Mouse (Mus musculus) ovary, postnatal 36 days (tissue): ENCODE results near the gene Gm13285.
"Not testable (repeated sequence)": the region's sequence is repeated elsewhere in the genome, so short reads cannot be mapped to it uniquely, and the experiment has no call there.

Experiments used
- DNase-seq: peaks from one replicate; pipeline ENCODE4 v3.0.0; 2022; ENCODE audit warnings: low spot score, mixed read lengths

The Gm13285 gene

DNA sequence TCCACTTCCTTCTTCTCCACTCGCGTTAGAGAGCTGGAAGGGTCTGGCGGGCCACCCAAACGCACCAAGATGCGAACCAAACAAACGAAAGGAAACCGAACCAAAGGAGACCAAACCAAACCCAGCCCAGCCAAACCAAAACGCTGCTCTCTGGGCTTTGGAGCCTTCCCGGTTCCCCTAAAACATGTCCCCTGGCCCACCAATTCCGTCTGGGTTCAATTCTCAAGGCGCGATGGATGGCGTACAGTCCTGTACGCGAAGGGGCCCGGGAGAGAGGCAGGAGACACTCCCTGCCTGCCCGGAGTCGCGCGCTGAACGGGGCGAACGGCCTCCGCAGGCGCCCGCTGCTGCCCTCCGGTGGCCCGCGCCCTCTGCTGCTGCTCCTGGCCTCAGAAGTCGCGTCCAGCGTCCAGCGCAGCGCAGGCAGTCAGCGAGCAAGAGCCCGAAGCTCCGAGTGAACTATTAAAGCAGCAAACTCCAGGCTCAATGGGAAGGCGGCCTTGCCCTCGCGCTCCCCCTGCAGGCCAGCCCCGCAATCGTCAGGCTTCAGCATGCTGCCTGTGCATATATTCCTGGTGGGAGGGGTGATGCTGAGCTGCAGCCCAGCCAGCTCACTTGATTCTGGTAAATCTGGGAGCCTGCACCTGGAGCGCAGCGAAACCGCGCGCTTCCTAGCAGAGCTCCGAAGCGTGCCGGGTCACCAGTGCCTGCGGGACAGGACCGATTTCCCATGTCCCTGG is 5.4 kb upstream of the Gm13285 start, which contains the start of gene Gm13275:
TSS of gene Gm13275 (plus strand) at position 552 of the 740 bp plus-strand sequence.
- DNase-seq: peak; percentile 71

DNA sequence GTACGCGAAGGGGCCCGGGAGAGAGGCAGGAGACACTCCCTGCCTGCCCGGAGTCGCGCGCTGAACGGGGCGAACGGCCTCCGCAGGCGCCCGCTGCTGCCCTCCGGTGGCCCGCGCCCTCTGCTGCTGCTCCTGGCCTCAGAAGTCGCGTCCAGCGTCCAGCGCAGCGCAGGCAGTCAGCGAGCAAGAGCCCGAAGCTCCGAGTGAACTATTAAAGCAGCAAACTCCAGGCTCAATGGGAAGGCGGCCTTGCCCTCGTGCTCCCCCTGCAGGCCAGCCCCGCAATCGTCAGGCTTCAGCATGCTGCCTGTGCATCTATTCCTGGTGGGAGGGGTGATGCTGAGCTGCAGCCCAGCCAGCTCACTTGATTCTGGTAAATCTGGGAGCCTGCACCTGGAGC is 2.4 kb upstream of the Gm13285 start, which contains the start of gene Gm13279:
TSS of gene Gm13279 (plus strand) at position 301 of the 400 bp plus-strand sequence.
- not testable (repeated sequence) for DNase-seq

DNA sequence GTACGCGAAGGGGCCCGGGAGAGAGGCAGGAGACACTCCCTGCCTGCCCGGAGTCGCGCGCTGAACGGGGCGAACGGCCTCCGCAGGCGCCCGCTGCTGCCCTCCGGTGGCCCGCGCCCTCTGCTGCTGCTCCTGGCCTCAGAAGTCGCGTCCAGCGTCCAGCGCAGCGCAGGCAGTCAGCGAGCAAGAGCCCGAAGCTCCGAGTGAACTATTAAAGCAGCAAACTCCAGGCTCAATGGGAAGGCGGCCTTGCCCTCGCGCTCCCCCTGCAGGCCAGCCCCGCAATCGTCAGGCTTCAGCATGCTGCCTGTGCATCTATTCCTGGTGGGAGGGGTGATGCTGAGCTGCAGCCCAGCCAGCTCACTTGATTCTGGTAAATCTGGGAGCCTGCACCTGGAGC is 3.5 kb downstream of the Gm13285 start, which contains the start of gene Gm13287:
TSS of gene Gm13287 (plus strand) at position 301 of the 400 bp plus-strand sequence.
- DNase-seq: not testable (repeated sequence)

DNA sequence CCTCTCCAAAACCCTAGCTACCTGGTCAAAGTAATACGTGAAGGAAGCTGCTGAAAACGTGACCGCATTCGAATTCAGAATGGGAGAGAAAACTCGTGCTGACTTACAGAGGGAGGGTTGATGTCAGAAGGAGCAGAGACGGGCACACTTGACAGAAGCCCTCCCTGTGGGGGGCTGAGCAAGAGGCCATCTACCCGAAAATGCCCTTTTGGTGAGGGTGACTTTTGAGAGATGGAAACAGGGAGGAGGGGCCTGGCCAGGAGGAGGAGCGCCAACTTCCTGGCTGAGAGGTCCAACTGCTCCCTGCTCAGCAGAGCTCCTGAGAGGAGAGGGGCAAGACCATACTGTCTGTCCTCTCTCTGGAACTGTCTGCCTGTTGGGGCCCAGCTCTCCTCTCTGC is 5.8 kb downstream of the Gm13285 start, which contains the start of gene Gm13288:
TSS of gene Gm13288 (plus strand) at position 301 of the 400 bp plus-strand sequence.
- DNase-seq: not testable (repeated sequence)

DNA sequence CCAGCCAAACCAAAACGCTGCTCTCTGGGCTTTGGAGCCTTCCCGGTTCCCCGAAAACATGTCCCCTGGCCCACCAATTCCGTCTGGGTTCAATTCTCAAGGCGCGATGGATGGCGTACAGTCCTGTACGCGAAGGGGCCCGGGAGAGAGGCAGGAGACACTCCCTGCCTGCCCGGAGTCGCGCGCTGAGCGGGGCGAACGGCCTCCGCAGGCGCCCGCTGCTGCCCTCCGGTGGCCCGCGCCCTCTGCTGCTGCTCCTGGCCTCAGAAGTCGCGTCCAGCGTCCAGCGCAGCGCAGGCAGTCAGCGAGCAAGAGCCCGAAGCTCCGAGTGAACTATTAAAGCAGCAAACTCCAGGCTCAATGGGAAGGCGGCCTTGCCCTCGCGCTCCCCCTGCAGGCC is 6.3 kb downstream of the Gm13285 start:
- peak; percentile 49 for DNase-seq

DNA sequence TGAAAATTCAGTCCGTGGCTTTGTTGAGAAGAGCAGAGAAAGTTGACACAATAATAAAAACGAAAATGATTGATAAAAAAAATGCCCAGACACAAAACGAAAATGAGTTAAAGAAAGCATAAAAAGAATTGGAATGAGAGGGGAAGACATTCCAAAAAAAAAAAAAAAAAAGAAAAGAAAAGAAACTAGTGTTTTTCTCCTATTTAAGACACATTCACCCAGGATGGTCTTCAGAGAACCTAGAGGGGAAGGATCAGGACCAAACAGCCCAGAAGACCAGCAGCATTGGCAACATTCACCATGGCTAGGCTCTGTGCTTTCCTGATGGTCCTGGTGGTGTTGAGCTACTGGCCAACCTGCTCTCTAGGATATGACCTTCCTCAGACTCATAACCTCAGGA is 16.5 kb downstream of the Gm13285 start, which contains the start of gene Ifna7:
TSS of gene Ifna7 (plus strand) at position 301 of the 400 bp plus-strand sequence.
- no peak for DNase-seq

DNA sequence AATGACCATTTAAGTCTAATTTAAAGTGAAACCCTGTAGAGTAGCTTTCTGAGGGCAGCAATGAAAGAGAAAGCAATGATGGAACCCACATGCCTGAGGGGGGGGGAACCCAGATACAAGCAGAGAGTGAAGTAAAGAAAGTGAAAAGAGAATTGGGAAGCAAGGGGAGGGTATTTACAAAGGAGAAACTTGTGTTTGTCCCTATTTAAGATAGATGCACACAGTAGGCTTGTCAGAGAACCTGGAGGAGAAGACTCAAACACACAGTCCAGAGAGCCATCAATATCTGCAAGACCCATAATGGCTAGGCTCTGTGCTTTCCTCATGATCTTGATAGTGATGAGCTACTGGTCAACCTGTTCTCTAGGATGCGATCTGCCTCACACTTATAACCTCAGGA is 20.2 kb downstream of the Gm13285 start, which contains the start of gene Ifna11:
TSS of gene Ifna11 (plus strand) at position 301 of the 400 bp plus-strand sequence.
- DNase-seq: no peak

DNA sequence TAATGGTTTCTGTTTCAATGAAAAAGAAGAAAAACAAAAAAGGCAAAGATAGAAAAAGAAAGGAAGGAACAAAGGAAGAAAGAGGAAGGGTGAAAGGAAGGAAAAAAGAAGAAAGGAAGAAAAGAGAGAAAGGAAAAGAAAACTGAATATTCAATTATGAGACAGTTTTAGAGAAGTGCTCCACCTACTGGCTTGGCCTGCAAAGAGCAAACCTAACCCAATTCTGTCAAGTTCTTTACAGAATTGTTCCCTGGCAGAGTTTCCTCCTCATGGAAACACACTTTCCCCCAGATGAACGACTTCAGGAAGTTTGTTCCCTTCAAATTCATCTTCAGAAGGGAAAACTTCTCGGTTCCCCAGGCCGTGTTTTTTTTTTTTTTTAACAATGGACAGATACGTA is 23.5 kb downstream of the Gm13285 start:
- no peak for DNase-seq

DNA sequence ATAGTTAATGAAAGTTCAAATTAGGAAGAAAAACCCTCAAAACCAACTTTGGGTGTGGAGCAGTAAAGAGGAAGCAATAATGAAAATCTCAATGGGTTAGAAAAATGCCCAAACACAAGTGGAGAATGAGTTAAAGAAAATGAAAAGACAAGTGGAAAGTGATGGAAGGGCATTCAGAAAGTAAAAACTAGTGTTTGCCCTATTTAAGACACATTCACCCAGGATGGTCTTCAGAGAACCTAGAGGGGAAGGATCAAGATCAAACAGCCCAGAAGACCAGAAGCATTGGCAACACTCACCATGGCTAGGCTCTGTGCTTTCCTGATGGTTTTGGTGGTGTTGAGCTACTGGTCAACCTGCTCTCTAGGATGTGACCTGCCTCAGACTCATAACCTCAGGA is 27.7 kb downstream of the Gm13285 start, which contains the start of gene Ifna6:
TSS of gene Ifna6 (plus strand) at position 301 of the 400 bp plus-strand sequence.
- DNase-seq: not testable (repeated sequence)

DNA sequence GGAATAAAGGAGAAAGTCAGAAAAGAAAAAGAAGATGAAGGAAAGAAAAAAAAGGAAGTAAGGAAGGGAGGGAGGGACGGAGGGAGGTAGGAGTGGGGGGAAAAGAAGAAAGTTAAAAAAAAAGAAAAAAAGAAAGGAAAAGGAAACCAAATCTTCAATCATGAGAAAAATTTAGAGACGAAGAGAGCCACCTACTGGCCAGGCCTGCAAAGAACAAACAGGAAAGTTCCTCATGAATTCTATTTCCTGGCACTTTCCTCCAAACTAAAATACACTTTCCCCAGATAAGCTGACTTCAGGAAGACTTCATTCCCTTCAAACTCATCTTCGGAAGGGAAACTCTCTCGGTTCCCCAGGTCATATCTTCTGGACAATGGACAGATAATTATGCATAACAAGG is 31.1 kb downstream of the Gm13285 start:
- DNase-seq: no peak

DNA sequence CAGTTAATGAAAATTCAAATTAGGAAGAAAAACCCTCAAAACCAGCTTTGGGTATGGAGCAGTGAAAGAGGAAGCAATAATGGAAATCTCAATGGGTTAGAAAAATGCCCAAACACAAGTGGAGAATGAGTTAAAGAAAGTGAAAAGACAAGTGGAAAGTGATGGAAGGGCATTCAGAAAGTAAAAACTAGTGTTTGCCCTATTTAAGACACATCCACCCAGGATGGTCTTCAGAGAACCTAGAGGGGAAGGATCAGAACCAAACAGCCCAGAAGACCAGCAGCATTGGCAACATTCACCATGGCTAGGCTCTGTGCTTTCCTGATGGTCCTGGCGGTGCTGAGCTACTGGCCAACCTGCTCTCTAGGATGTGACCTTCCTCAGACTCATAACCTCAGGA is 35.8 kb downstream of the Gm13285 start, which contains the start of gene Ifna5:
TSS of gene Ifna5 (plus strand) at position 301 of the 400 bp plus-strand sequence.
- not testable (repeated sequence) for DNase-seq

DNA sequence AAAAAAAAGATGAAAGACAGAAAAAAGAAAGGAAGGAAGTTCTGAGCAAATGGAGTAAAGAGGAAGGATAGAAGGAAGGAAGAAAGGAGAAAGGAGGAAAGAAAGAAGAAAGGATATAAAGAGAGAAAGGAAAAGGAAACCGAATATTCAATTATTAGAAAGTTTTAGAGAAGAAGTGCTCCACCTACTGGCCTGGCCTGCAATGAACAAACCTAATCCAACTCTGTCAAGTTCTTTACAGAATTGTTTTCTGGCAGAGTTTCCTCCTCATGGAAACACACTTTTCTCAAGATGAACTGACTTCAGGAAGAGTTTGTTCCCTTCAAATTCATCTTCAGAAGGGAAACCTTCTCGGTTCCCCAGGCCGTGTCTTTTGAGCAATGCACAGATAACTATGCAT is 39.4 kb downstream of the Gm13285 start:
- no peak for DNase-seq

DNA sequence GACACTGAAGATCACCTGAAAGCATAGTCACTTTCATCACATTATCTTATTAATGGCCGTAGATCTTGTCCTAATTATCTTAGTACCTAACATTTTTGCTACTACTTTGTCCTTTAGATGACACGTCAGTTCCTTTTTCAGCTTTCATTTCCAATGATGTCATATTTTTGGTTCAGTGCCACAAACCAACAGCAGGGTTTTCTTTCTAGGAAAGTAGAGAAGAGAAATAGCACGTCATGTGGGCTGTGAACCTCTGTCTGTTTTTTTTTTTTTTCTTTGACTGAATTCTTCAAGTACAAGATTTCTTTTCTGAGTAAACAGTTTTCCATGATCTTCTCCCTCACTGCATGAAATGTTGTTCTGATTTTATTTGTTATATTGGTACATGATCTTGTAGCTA is 40.6 kb downstream of the Gm13285 start:
- no peak for DNase-seq

DNA sequence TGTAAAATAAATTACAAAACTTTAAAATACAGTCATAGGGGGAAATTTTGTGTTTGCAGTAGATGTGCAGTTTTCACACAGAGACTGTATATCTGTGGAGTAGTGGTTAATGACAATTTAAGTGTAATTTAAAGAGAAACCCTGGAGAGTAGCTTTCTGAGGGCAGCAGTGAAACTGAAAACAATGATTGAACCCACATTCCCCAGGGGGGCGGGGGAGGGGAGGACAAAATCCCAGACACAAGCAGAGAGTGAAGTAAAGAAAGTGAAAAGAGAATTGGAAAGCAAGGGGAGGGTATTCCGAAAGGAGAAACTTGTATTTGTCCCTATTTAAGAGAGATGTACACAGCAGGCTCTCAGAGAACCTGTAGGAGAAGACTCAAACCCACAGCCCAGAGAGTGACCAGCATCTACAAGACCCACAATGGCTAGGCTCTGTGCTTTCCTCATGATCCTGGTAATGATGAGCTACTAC is 42.0 kb downstream of the Gm13285 start, which contains the start of gene Ifna4:
TSS of gene Ifna4 (plus strand) at position 424 of the 474 bp plus-strand sequence.
- DNase-seq: no peak

DNA sequence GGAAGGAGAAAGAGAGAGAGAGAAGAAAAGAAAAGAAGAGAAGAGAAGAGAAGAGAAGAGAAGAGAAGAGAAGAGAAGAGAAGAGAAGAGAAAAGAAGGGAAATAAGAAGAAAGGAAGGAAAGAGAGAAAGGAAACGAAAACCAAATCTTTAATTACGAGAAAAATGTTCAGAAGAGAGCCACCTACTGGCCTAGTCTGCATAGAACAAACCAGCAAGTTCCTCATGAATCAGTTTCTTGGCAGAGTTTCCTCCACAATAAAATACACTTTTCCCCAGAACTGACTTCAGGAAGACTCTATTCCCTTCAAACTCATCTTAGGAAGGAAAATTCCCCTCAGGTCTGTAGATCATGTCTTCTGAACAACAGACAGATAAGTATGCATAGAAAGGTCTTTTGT is 45.9 kb downstream of the Gm13285 start:
- no peak for DNase-seq

DNA sequence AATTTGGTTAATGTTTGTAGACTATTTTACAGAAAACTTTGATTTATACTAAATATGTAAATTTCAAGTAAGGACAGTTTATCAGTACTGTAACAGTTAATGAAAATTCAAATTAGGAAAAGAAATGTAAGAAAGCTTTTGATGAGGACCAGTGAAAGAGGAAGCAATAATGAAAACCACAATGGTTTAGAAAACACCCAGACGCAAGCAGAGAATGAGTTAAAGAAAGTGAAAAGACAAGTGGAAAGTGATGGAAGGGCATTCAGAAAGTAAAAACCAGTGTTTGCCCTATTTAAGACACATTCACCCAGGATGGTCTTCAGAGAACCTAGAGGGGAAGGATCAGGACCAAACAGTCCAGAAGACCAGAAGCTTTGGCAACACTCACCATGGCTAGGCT is 50.2 kb downstream of the Gm13285 start, which contains the start of gene Ifna1:
TSS of gene Ifna1 (plus strand) at position 390 of the 400 bp plus-strand sequence.
- DNase-seq: no peak
